Mouse (Mus musculus) liver, adult 2 months (tissue): ENCODE data around the gene Hdac1.

Experiments
- CTCF ChIP-seq: fragments of 200-500 bp; IDR thresholded peaks from 2 replicates; pipeline ENCODE4 v1.5.1; 2011; ENCODE audit warnings: low read depth, low read length, control low read depth
- POLR2A ChIP-seq: fragments of 200-500 bp; IDR thresholded peaks from 2 replicates; pipeline ENCODE4 v1.6.1; 2011; ENCODE audit warnings: low read length, control low read depth; ENCODE audit not compliant: insufficient read depth; ENCODE audit errors: extremely low read depth

DNA sequence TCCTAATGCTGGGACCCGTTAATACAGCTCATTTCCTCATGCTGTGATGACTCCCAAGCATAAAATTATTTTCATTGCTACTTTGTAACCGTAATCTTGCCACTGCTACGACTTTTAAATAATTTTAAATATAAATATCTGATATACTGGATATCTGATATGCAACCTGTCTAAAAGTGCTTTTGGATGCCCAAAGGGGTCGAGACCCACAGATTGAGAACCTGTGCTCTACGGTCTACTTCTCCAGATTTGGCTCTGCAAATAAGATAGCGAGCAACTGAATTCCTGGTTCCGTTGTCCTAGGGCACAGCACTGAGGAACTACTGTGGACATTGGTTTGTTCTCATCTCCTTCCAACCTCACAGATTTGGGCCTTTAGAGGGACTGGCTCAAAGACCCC, 35.2 kb upstream of the Hdac1 start:
- no peak for TF ChIP-seq CTCF
- TF ChIP-seq POLR2A = no peak
